24 mouse cellular contexts compared by ENCODE assay signal in the genomic region with DNA sequence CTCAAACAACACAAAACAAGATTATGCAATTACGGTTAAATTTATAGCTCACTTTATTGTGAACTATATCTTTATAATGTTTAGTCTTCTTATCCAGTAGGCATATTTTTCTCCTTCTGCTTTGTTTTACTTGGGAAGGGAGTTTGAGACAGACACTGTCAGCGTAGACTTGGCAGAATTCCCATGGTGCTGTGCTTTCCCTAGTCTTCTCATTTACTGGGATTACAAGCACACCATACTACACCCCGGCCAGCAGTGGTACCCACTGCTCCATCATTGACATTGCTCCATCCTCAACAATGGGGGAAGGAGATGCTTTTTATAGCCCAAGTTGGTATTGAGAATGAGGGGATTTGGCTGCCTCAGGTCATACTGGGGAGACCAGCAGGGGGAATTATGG. TPM values are rescaled to one million over a fixed set of nuclear protein-coding genes. Genes with fewer than 3 reads are reported as not detected.
"Had no signal": no experiment of that assay in that cellular context is flagged by ENCODE, and none has a peak within 500 bp of the region (broad histone marks: within the 10 kb centered on the region; RNA-seq: fewer than 3 reads in every experiment).

No protein-coding gene starts in this region.

- H3K4me3 ChIP-seq: lung, embryonic 15.5 days; megakaryocyte, embryonic 14.5 days; midbrain, embryonic 13.5 days; midbrain, embryonic 15.5 days; neural tube, embryonic 12.5 days; stomach, embryonic 15.5 days had no signal

- DNase-seq: liver, postnatal 0 days; lung, adult 2 months; lung, postnatal 14 days; lung, postnatal 36 days; right cerebral cortex, postnatal 14 days; thymus, adult 2 months; thymus, postnatal 14 days; thymus, postnatal 36 days had no signal

- H3K27ac ChIP-seq: lung, embryonic 15.5 days; macrophage; midbrain, embryonic 13.5 days; midbrain, embryonic 15.5 days; neural tube, embryonic 12.5 days; stomach, embryonic 15.5 days; stomach, postnatal 0 days had no signal

- H3K27me3 ChIP-seq: lung, embryonic 15.5 days; megakaryocyte, embryonic 14.5 days; midbrain, embryonic 13.5 days; midbrain, embryonic 15.5 days; neural tube, embryonic 12.5 days; stomach, embryonic 15.5 days had no signal

- H3K36me3 ChIP-seq: lung, embryonic 15.5 days; midbrain, embryonic 13.5 days; midbrain, embryonic 15.5 days; neural tube, embryonic 12.5 days; stomach, embryonic 15.5 days had no signal

- ATAC-seq: liver, postnatal 0 days; lung, postnatal 0 days; midbrain, embryonic 13.5 days; midbrain, embryonic 15.5 days had no signal

- H3K9me3 ChIP-seq: lung, embryonic 15.5 days; megakaryocyte, embryonic 14.5 days; midbrain, embryonic 13.5 days; midbrain, embryonic 15.5 days; neural tube, embryonic 12.5 days; stomach, embryonic 15.5 days had no signal

- H3K9ac ChIP-seq: liver, postnatal 0 days; lung, embryonic 15.5 days; midbrain, embryonic 13.5 days; midbrain, embryonic 15.5 days; neural tube, embryonic 12.5 days; stomach, embryonic 15.5 days had no signal

- H3K4me2 ChIP-seq: lung, embryonic 15.5 days; midbrain, embryonic 11.5 days; midbrain, embryonic 13.5 days; midbrain, embryonic 15.5 days; neural tube, embryonic 12.5 days; stomach, embryonic 15.5 days had no signal

- H3K4me1 ChIP-seq: lung, embryonic 15.5 days; midbrain, embryonic 13.5 days; midbrain, embryonic 15.5 days; neural tube, embryonic 12.5 days had no signal

RNA-seq across cellular contexts. Expression of gene Faiml, which starts 58.3 kb away (rescaled TPM):
- total RNA-seq: megakaryocyte progenitor cell, adult 5-6 weeks; midbrain, postnatal 0 days; monocyte, adult 5-6 weeks; neutrophil, adult 5-6 weeks had no signal
- polyA plus RNA-seq: liver, postnatal 0 days; lung, adult 2 months; lung, embryonic 15.5 days; lung, postnatal 0 days; macrophage; midbrain, embryonic 11.5 days; midbrain, embryonic 13.5 days; midbrain, embryonic 15.5 days; midbrain, postnatal 0 days; neural tube, embryonic 12.5 days; neural tube, embryonic 14.5 days; spleen, adult 2 months; stomach, embryonic 15.5 days; stomach, postnatal 0 days; thymus, adult 2 months had no signal
